Mouse (Mus musculus): ENCODE data around the gene Ints7.

DNA sequence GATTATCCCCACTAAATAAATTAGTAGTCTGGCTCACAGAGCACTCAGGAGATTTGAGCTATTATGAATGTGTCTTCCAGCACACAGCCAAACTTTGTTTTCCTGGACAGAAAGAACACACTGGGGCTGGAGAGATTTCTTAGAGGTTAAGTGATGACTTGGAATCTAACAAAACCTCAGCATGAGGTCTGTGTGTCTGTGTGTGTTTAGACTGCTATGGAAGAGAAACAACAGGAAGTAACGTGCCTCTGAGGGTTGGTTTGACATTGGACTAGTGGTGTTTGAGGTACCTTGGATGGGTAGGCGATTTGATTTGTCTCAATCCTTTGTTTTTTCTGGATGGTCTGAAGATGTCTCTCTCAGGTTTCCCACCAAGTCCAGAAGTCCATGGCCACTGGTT lies 58.7 kb downstream of the Ints7 start:
- no peak for TF ChIP-seq POLR2A (IDR thresholded peaks at IDR 0.05; ENCODE audit: low read depth, low read length)
- no peak for TF ChIP-seq CTCF (conservative IDR thresholded peaks at IDR 0.05; ENCODE audit: insufficient read depth, insufficient read length, low read depth, low read length)
